Mouse (Mus musculus) right cerebral cortex, postnatal 25 days (tissue): ENCODE measurements around the gene Gm20532.

Experiments used
- DNase-seq: peaks from one replicate; pipeline ENCODE4 v3.0.0; 2022

Gm20532 gene

GRCm38 (mm10) chr2:26586294-26587043 is at the start of gene Gm20532:
Gm20532 (plus strand) TSS chr2:26586639.
- peak; percentile 74 for DNase-seq

- DNase-seq = no peak
Measured at GRCm38 (mm10) chr2:26539516-26539915, 46.9 kb upstream of the Gm20532 start.

- DNase-seq = no peak
Measured at GRCm38 (mm10) chr2:26540721-26541120, 45.7 kb upstream of the Gm20532 start.

GRCm38 (mm10) chr2:26541258-26541910 is 45.1 kb upstream of the Gm20532 start:
- no peak for DNase-seq

GRCm38 (mm10) chr2:26543155-26543554 is 43.3 kb upstream of the Gm20532 start:
- DNase-seq = no peak

GRCm38 (mm10) chr2:26543768-26544167 is 42.7 kb upstream of the Gm20532 start:
- no peak for DNase-seq

- DNase-seq = no peak
Measured at GRCm38 (mm10) chr2:26544265-26544664, 42.2 kb upstream of the Gm20532 start.

GRCm38 (mm10) chr2:26547481-26547880 is 39.0 kb upstream of the Gm20532 start:
- DNase-seq = peak; percentile 33

- DNase-seq = no peak
Measured at GRCm38 (mm10) chr2:26549801-26550200, 36.6 kb upstream of the Gm20532 start.

GRCm38 (mm10) chr2:26550205-26550604 is 36.2 kb upstream of the Gm20532 start:
- DNase-seq = no peak

- no peak for DNase-seq
Measured at GRCm38 (mm10) chr2:26550777-26551176, 35.7 kb upstream of the Gm20532 start.

- no peak for DNase-seq
Measured at GRCm38 (mm10) chr2:26551446-26551845, 35.0 kb upstream of the Gm20532 start.

- no peak for DNase-seq
Measured at GRCm38 (mm10) chr2:26552066-26552465, 34.4 kb upstream of the Gm20532 start.

- DNase-seq = no peak
Measured at GRCm38 (mm10) chr2:26553904-26554303, 32.5 kb upstream of the Gm20532 start.

- DNase-seq = peak; percentile 27
Measured at GRCm38 (mm10) chr2:26555076-26555475, 31.4 kb upstream of the Gm20532 start.

GRCm38 (mm10) chr2:26556535-26556993 is 29.9 kb upstream of the Gm20532 start:
- DNase-seq = no peak

GRCm38 (mm10) chr2:26560506-26560905 is 25.9 kb upstream of the Gm20532 start:
- no peak for DNase-seq

GRCm38 (mm10) chr2:26561351-26562016 is 25.0 kb upstream of the Gm20532 start:
- no peak for DNase-seq

GRCm38 (mm10) chr2:26566221-26566620 is 20.2 kb upstream of the Gm20532 start:
- no peak for DNase-seq

GRCm38 (mm10) chr2:26570034-26570433 is 16.4 kb upstream of the Gm20532 start:
- peak; percentile 38 for DNase-seq

GRCm38 (mm10) chr2:26571400-26571799 is 15.0 kb upstream of the Gm20532 start:
- no peak for DNase-seq

GRCm38 (mm10) chr2:26571826-26572225 is 14.6 kb upstream of the Gm20532 start:
- DNase-seq = no peak

- no peak for DNase-seq
Measured at GRCm38 (mm10) chr2:26573396-26573795, 13.0 kb upstream of the Gm20532 start.

GRCm38 (mm10) chr2:26573807-26574206 is 12.6 kb upstream of the Gm20532 start:
- DNase-seq = no peak
